Mouse (Mus musculus): ENCODE results near the gene Cdc42se2. TPM values are rescaled to one million over a fixed set of nuclear protein-coding genes. Genes with fewer than 3 reads are reported as not detected.
A peak's percentile ranks its signal among the peaks of the same experiment; 100 is the strongest.

Gene Cdc42se2
- 100 to 1,000 TPM; 151 to 158 TPM for total RNA-seq (2021)

- DNase-seq (ENCODE audit: extremely low spot score in 1 of 2, low spot score in 1 of 2) = peak; percentile 86 to 87
Observed at GRCm38 (mm10) chr11:54787488-54788474, at the start of gene Cdc42se2. Gene Cdc42se2 (minus strand): TSS chr11:54787675.

- peak in 1 of 2 experiments; percentile 41 for DNase-seq (ENCODE audit: extremely low spot score in 1 of 2, low spot score in 1 of 2)
Observed at GRCm38 (mm10) chr11:54836106-54836505, 48.6 kb upstream of the Cdc42se2 start.

DNA sequence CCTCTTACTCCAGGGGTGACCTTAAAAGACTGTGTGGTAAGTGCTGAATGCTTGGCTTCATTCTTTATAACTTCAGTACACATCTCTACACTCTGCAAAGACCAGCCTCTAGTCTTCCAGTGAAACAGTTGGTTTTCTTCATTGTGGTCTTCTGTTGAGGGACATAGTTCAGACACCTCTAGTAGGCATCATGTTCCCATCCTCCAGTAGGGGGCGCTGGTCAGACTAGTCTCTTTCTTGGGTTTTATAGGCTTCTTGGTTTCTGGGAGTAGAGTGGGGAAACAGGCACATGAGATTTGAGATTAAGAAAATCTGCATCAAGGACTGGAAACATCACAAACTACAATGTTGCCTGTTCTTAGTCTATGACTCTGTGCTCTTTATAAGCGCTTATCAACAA, 47.1 kb upstream of the Cdc42se2 start:
- no peak for DNase-seq (ENCODE audit: extremely low spot score in 1 of 2, low spot score in 1 of 2)

- DNase-seq (ENCODE audit: extremely low spot score in 1 of 2, low spot score in 1 of 2) = peak; percentile 36 to 44
Observed at GRCm38 (mm10) chr11:54833833-54834232, 46.4 kb upstream of the Cdc42se2 start.

DNA sequence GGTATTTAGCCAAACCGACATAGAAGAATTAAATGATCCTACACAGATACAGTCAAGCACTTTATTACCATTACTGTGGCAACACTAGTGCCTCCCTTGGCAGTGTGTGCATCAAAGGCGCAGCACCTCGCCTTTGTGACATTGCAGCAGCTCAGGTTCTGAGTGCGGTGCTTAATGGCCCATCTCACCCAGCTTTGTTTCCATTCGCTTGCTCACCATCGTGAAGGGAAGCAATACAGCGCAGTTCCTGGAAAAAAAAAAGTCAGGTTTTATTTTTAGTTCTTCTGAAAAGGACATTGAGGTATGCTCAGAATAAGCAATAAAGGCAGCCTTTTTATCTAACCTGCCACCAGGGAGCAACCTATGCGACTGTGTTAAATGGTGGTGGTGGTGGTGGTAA, 39.3 kb upstream of the Cdc42se2 start:
- no peak for DNase-seq (ENCODE audit: extremely low spot score in 1 of 2, low spot score in 1 of 2)

DNA sequence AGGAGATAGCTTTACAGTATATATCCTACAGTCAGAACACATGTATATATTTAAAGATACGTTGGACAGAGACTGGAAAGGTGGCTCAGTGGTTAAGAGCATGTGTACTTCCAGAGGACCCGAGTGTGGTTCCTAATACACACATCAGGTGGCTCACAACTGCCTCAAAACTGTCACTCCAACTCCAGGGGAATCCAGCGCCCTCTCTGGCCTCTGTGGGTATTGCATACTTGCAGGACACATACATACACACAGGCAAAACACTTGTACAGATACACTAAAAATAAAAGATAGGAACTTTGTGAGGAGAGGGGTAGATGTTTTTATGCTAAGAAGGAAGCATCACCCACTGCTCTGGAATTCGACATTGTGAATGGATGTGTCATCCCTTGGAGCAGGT, 38.3 kb upstream of the Cdc42se2 start:
- DNase-seq (ENCODE audit: extremely low spot score in 1 of 2, low spot score in 1 of 2) = no peak

DNA sequence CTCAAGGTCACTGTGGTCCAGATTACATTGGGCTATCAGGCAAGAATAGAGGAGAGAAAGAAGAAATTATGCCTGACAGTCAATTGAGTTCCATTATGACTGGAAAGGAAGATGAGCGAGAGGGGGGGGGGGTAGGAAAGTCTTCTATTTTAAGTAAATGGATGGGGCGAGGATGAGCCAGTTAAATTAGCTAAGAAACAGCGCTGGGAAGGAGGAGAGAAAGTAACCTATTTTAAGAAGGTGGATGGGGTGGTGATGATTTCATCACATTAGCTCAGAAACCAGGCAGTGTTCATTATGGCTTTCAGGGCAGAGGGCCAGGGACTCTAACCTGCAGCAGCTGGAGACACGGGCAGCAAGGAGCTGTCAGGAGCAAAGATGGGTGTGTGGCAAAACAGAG, 36.0 kb upstream of the Cdc42se2 start:
- no peak for DNase-seq (ENCODE audit: extremely low spot score in 1 of 2, low spot score in 1 of 2)

GRCm38 (mm10) chr11:54819489-54819888, 32.0 kb upstream of the Cdc42se2 start:
- no peak for DNase-seq (ENCODE audit: extremely low spot score in 1 of 2, low spot score in 1 of 2)

DNA sequence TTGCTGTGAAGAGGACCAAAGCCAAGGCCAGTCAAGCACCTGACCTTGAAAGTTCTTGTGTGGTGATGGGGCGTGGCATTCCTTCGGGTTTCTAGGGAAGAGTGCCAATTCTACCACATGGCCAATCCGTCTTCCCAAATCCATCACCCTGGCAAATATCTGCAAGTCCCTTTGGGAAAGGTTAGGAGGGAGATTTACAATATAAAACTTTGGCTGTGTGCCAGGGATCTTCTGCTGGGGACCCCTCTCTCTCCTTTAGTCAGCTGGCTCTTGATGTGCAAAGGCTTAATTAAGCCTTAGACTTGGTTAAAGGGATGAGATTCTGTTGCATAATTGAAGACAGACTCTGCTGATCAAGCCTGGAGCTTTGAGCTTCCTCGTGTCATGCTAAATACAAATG, 30.0 kb upstream of the Cdc42se2 start:
- DNase-seq (ENCODE audit: extremely low spot score in 1 of 2, low spot score in 1 of 2) = no peak

DNA sequence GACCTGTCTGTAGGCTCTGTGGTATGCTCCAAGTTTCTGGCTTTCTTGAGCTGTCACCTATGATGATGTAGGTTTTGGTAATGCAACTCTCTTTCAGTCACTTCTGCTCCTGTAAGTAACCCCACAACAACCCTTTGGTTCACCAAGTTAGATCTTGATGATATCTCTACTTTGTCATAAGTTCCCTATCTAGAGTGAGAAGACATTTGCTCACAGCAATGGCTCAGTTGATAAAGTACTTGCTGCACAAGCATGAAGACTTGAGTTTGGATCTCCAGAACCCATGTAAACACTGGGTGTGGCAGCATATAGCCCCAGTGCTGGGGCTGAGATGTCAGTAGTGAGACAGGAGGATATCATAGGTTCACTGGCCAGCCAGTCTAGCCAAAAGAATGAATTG, 28.2 kb upstream of the Cdc42se2 start:
- no peak for DNase-seq (ENCODE audit: extremely low spot score in 1 of 2, low spot score in 1 of 2)

DNA sequence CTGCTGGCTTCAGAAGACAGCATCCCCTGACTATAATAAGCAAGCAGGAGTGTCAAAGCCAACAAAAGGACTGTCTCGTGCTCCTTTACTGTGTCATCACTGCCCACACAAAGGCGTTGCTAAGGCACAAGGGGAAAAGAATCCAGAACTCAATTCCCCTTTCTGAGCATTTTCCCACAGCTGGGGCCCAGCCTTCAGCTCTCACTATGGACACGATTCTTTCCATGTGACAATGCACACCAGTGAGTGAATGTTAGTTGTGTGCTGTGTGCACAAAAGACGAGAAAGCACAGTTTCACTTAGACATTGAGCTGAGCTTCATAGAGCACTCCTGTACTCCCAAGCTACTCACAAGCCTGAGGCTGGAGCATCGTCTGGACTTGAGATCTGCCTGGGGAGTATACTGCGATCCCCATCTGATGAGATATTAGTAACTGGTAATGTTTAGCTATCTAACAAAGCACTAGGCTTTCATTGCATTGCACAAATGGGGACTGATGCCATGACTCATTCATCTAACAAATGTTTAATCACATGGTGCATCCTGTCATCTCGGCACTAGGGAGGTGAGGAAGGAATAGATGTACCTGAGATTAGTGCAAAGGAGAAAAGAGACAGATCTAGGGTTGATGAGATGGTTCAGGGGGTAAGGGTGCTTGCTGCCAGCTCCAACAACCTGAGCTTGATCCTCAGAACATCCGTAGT, 25.5 kb upstream of the Cdc42se2 start:
- peak in 1 of 2 experiments; percentile 31 for DNase-seq (ENCODE audit: extremely low spot score in 1 of 2, low spot score in 1 of 2)

- DNase-seq (ENCODE audit: extremely low spot score in 1 of 2, low spot score in 1 of 2) = no peak
Observed at GRCm38 (mm10) chr11:54812314-54812713, 24.8 kb upstream of the Cdc42se2 start.

- DNase-seq (ENCODE audit: extremely low spot score in 1 of 2, low spot score in 1 of 2) = no peak
Observed at GRCm38 (mm10) chr11:54811054-54811453, 23.6 kb upstream of the Cdc42se2 start.

- DNase-seq (ENCODE audit: extremely low spot score in 1 of 2, low spot score in 1 of 2) = no peak
Observed at GRCm38 (mm10) chr11:54809582-54809981, 22.1 kb upstream of the Cdc42se2 start.

DNA sequence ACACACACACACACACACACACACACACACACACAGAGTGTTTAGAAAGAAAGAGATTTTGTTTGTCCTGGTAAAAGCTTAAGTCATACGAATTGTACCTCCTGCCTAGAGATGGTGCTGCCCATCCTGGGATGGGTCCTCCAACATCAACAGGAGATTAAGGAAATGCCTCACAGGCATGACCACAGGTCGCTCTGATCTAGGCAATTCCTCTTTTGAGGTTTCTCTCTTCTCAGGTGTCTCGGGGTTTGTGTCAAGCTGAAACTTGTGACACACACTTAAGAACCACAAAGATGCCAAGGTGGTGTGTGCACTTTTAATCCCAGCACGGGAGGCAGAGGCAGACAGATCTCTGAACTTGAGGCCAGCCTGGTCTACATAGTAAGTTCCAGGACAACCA, 20.7 kb upstream of the Cdc42se2 start:
- DNase-seq (ENCODE audit: extremely low spot score in 1 of 2, low spot score in 1 of 2) = no peak

DNA sequence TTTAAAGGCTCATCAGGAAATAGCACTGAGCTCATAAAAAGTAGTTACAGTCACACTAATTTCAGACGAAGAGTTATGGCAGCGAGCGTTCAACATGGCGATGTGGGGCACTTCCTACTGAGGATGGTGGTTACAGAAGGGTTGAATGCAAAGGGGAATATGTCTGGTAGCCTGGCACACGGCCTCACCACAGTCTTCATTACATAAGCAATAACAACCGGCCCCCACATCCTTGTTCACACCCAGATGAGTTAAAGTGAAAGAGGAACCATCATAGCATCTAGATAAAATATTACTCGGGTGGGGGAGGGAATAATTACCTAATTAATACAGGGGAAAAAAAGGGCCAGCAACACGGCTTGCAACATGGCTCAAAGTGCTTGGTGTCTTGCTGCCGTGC, 20.2 kb upstream of the Cdc42se2 start:
- DNase-seq (ENCODE audit: extremely low spot score in 1 of 2, low spot score in 1 of 2) = no peak

GRCm38 (mm10) chr11:54806891-54807290, 19.4 kb upstream of the Cdc42se2 start:
- DNase-seq (ENCODE audit: extremely low spot score in 1 of 2, low spot score in 1 of 2) = no peak

DNA sequence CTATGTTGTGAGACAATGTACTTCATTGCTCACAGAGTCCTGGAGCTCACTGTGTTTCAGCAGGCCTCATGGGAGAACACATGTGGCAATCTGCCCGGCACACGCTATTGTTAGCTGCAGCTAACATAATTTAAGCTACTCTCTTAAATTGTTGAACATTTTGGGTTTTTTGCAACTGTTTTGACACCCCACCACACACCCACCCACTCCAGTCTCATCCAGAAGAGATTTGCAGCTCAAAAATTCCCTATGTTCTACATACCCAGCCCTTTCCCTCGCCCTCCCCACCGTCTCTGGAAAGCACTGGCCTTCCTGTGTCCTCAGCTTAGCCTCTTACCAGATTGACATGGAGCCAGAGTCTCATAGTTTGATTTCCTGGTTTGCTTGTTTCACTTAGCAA, 17.7 kb upstream of the Cdc42se2 start:
- peak in 1 of 2 experiments; percentile 72 for DNase-seq (ENCODE audit: extremely low spot score in 1 of 2, low spot score in 1 of 2)

- DNase-seq (ENCODE audit: extremely low spot score in 1 of 2, low spot score in 1 of 2) = no peak
Observed at GRCm38 (mm10) chr11:54802621-54803020, 15.1 kb upstream of the Cdc42se2 start.

- no peak for DNase-seq (ENCODE audit: extremely low spot score in 1 of 2, low spot score in 1 of 2)
Observed at GRCm38 (mm10) chr11:54801791-54802558, 14.5 kb upstream of the Cdc42se2 start.

GRCm38 (mm10) chr11:54796551-54796950, 9.1 kb upstream of the Cdc42se2 start:
- DNase-seq (ENCODE audit: extremely low spot score in 1 of 2, low spot score in 1 of 2) = no peak
